Mouse (Mus musculus): ENCODE measurements around the gene Gins1. TPM values are rescaled to one million over a fixed set of nuclear protein-coding genes. Genes with fewer than 3 reads are reported as not detected.

Gene Gins1
- polyA plus RNA-seq, 2 experiments = 30.8 to 43.0 TPM

DNA sequence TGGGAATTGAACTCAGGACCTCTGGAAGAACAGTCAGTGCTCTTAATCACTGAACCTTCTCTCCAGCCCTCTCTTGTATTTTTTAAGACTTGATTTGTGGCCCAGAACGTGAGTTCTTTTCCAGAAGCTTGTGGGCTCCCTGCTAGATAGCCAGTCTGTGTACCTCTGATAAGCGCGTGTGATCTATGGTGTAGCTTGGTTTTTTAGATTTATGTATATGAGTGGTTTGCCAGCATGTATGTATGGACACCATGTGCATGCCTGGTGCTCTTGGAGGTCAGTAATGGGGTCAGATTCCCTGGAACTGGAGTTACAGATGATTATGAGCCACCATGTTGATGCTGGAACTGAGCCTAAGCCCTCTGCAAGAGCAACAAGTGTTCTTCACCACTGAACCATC, 15.3 kb downstream of the Gins1 start:
- Histone ChIP-seq H3K27me3 (ENCODE audit: control insufficient read depth, insufficient read depth, low read length) (no peaks in the 10 kb centered on the region), H3K4me2 (replicated peaks; ENCODE audit: low read depth, low read length, severe bottlenecking) (no peak overlapping the region), H3K4me1 (ENCODE audit: control insufficient read depth, insufficient read depth, low read length) (no peaks in the 10 kb centered on the region), H3K9ac (ENCODE audit: low read depth, low read length, severe bottlenecking) (no peak overlapping the region), H3K36me3 (ENCODE audit: control insufficient read depth, insufficient read depth, low read length) (peaks cover 15% of the 10 kb centered on the region; the same call in 1 of the 2 replicates), H3K4me3 (replicated peaks; ENCODE audit: low read length) (no peak overlapping the region), H3K9me3 (ENCODE audit: control insufficient read depth, low read length) (no peaks in the 10 kb centered on the region), H3K27ac (replicated peaks; ENCODE audit: low read depth, low read length) (no peak overlapping the region)
- TF ChIP-seq POLR2A (IDR thresholded peaks at IDR 0.05; ENCODE audit: borderline replicate concordance, extremely low read depth, insufficient read depth, insufficient read length) = no peak
- ATAC-seq (ENCODE audit: low FRiP score, low read depth) (no peak), DNase-seq (ENCODE audit: low spot score) (no peak)
- 88% methylated on average over 3 of the region's 3 CpGs for WGBS

DNA sequence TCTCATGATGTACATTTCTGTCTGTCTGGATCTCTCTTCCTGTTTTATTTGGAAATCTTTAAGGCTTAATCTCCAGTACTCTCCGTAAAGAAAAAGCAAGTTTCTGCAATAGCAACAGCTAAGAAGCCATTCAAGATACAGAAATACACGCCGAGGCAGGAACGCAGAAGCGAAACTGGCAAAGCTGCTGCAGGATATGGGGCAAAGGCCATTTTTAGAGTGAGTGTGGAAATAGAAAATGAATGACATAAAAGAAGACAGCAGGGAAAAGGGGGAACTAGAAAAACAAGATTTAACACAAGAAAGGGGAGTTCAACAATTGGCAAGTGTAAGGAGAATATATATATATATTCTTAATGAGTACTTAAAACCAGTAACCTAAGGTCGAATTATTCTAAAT, 16.5 kb downstream of the Gins1 start:
- ATAC-seq (ENCODE audit: low FRiP score, low read depth) = no peak
- H3K9me3 ChIP-seq (ENCODE audit: control insufficient read depth, low read length) = no peaks in the 10 kb centered on the region
- H3K4me1 ChIP-seq (ENCODE audit: control insufficient read depth, insufficient read depth, low read length) = no peaks in the 10 kb centered on the region
- H3K36me3 ChIP-seq (ENCODE audit: control insufficient read depth, insufficient read depth, low read length) = peaks cover 11% of the 10 kb centered on the region; the same call in 1 of the 2 replicates
- WGBS = 90% methylated on average over 6 of the region's 6 CpGs
- no peak overlapping the region for H3K9ac ChIP-seq (ENCODE audit: low read depth, low read length, severe bottlenecking)
- H3K4me2 ChIP-seq (replicated peaks; ENCODE audit: low read depth, low read length, severe bottlenecking) = no peak overlapping the region
- no peak for DNase-seq (ENCODE audit: low spot score)
- no peaks in the 10 kb centered on the region for H3K27me3 ChIP-seq (ENCODE audit: control insufficient read depth, insufficient read depth, low read length)
- no peak for TF ChIP-seq POLR2A (IDR thresholded peaks at IDR 0.05; ENCODE audit: borderline replicate concordance, extremely low read depth, insufficient read depth, insufficient read length)
- H3K27ac ChIP-seq (replicated peaks; ENCODE audit: low read depth, low read length) = no peak overlapping the region
- H3K4me3 ChIP-seq (replicated peaks; ENCODE audit: low read length) = no peak overlapping the region

DNA sequence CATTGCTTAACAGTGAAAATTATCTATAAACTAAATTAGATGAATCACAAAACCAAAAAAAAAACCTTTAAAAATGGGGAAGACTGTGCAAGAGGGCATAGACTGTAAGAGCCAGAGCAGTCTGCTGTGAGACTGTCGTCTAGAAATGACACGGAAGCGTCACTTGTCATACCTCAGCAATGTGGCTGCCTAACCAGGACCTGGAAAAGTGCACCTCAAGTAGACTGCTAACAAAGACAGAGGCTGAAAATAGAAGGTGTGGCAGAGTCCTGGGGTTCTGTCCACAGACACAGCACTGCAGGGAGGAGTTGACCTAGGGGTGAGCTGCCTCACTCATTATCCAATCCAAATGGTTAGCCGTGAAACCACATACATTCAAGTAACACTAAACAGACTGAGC, 17.0 kb downstream of the Gins1 start:
- peaks cover 9% of the 10 kb centered on the region; the same call in 1 of the 2 replicates for H3K36me3 ChIP-seq (ENCODE audit: control insufficient read depth, insufficient read depth, low read length)
- TF ChIP-seq POLR2A (IDR thresholded peaks at IDR 0.05; ENCODE audit: borderline replicate concordance, extremely low read depth, insufficient read depth, insufficient read length) = no peak
- H3K27ac ChIP-seq (replicated peaks; ENCODE audit: low read depth, low read length) = no peak overlapping the region
- no peak overlapping the region for H3K9ac ChIP-seq (ENCODE audit: low read depth, low read length, severe bottlenecking)
- no peak overlapping the region for H3K4me2 ChIP-seq (replicated peaks; ENCODE audit: low read depth, low read length, severe bottlenecking)
- no peak overlapping the region for H3K4me3 ChIP-seq (replicated peaks; ENCODE audit: low read length)
- no peak for DNase-seq (ENCODE audit: low spot score)
- WGBS = 90% methylated on average over 4 of the region's 4 CpGs
- H3K4me1 ChIP-seq (ENCODE audit: control insufficient read depth, insufficient read depth, low read length) = no peaks in the 10 kb centered on the region
- H3K27me3 ChIP-seq (ENCODE audit: control insufficient read depth, insufficient read depth, low read length) = no peaks in the 10 kb centered on the region
- ATAC-seq (ENCODE audit: low FRiP score, low read depth) = no peak
- no peaks in the 10 kb centered on the region for H3K9me3 ChIP-seq (ENCODE audit: control insufficient read depth, low read length)

DNA sequence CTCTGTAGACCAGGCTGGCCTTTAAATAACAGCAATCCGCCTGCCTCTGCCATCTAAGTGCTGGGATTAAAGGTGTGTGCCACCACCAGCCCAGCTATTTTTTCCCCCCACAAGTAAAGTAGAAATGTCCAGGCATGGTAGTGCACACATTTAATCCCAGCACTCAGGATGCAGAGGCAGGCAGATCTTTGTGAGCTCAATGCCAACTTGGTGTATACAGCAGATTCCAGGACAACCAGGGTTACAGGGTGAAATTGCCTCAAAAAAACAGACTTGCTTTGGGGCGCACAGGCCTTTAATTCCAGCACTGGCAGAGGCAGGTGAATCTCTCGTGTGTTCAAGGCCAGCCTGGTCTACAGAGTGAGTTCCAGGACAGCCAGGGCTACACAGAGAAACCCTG, 17.8 kb downstream of the Gins1 start:
- Histone ChIP-seq H3K36me3 (ENCODE audit: control insufficient read depth, insufficient read depth, low read length) (peaks cover 8% of the 10 kb centered on the region; the same call in 1 of the 2 replicates), H3K9me3 (ENCODE audit: control insufficient read depth, low read length) (no peaks in the 10 kb centered on the region), H3K4me1 (ENCODE audit: control insufficient read depth, insufficient read depth, low read length) (no peaks in the 10 kb centered on the region), H3K4me2 (replicated peaks; ENCODE audit: low read depth, low read length, severe bottlenecking) (no peak overlapping the region), H3K9ac (ENCODE audit: low read depth, low read length, severe bottlenecking) (no peak overlapping the region), H3K4me3 (replicated peaks; ENCODE audit: low read length) (no peak overlapping the region), H3K27me3 (ENCODE audit: control insufficient read depth, insufficient read depth, low read length) (no peaks in the 10 kb centered on the region), H3K27ac (replicated peaks; ENCODE audit: low read depth, low read length) (no peak overlapping the region)
- 89% methylated on average over 3 of the region's 3 CpGs for WGBS
- DNase-seq (ENCODE audit: low spot score) (no peak), ATAC-seq (ENCODE audit: low FRiP score, low read depth) (no peak)
- TF ChIP-seq POLR2A (IDR thresholded peaks at IDR 0.05; ENCODE audit: borderline replicate concordance, extremely low read depth, insufficient read depth, insufficient read length) = no peak

DNA sequence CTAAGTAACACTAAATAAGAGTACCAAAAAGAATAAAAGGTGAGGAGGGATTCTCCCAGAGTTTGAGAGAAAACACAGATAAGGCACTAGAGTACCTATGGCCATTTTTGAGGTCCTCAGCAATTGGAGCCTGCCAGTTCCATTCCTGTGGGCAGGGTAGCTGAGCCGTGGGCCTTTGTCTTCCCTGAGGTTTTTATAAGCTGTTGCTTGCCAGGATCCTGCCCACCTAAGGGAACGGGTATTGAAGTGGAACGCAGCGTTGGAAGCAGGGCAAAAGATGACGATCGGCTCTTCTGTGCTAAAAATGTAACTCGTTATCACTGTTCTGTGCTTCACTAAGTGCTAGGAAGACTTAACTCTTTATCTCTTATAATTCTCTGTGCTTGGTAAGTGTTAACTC, 18.3 kb downstream of the Gins1 start:
- Histone ChIP-seq H3K27ac (replicated peaks; ENCODE audit: low read depth, low read length) (no peak overlapping the region), H3K36me3 (ENCODE audit: control insufficient read depth, insufficient read depth, low read length) (peaks cover 8% of the 10 kb centered on the region; the same call in 1 of the 2 replicates), H3K27me3 (ENCODE audit: control insufficient read depth, insufficient read depth, low read length) (no peaks in the 10 kb centered on the region), H3K4me3 (replicated peaks; ENCODE audit: low read length) (no peak overlapping the region), H3K9me3 (ENCODE audit: control insufficient read depth, low read length) (no peaks in the 10 kb centered on the region), H3K4me2 (replicated peaks; ENCODE audit: low read depth, low read length, severe bottlenecking) (no peak overlapping the region), H3K4me1 (ENCODE audit: control insufficient read depth, insufficient read depth, low read length) (no peaks in the 10 kb centered on the region), H3K9ac (ENCODE audit: low read depth, low read length, severe bottlenecking) (no peak overlapping the region)
- WGBS = 84% methylated on average over 7 of the region's 7 CpGs
- no peak for TF ChIP-seq POLR2A (IDR thresholded peaks at IDR 0.05; ENCODE audit: borderline replicate concordance, extremely low read depth, insufficient read depth, insufficient read length)
- ATAC-seq (ENCODE audit: low FRiP score, low read depth) (no peak), DNase-seq (ENCODE audit: low spot score) (no peak)

Data from limb, embryonic 14.5 days (tissue).